Mouse (Mus musculus) 3T3-L1 (cell line): ENCODE measurements at regions not wholly inside any gene's neighbourhood (a gene's known extent, or its start where the extent isn't known, plus 50 kb on each side); places are given as distances from the start of the nearest gene placed in this dataset.

Source experiments
- DNase-seq: peaks from one replicate; pipeline ENCODE4 v3.0.0-alpha.2; 2015; ENCODE audit warnings: low read depth, low spot score

DNA sequence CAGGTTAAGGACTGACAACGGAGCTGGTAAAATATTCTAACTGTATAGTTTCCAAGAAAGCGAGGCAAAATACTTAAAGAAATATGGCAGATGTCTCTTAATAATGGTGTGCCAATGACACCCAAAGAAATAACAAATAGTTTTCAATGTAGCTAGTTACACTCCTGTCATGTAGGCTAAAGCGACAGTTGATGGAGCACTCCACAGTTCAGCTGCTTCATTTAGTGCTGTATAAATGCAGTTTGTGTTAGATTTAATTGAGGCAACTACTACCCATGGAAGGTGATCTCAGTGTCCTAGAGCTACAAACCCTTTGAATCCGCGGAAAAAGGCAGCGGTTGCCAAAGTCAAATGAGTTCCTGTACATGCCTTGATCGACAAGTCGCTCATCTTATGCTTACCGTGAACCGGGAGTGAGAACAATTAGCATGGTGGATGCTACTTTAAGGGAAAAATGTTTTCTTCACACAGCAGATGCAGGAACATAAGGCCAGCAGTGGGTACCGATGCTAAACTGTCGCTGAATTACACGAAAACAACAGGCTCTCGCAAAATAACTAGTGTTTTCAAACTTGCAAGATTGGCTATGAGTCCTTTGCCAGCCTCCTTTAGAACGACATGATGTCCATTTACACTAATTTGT, 961.4 kb downstream of the Mat2b start:
- no peak for DNase-seq

DNA sequence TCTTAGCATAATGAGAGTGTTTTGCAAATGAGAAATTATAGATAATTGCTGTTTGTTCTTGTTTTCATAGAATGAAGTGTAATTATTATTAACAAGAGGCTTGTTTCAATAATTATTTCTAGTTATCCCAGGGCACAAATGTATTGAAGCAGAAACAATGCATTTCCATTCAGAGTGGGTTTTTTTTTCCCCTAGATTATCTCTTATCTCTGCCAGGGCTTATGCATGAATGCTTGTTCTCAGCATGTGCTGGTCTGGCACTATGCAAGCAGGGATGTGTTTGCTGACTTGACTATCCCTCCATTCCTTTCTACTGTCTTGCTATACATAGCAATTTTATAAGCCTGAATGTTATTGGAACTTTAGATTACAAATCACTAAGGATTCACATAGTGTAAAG, 971.4 kb downstream of the Mat2b start:
- no peak for DNase-seq

GRCm38 (mm10) chr11:39678521-39678920, 1016.5 kb downstream of the Mat2b start:
- no peak for DNase-seq

- DNase-seq, result no peak
Measured at GRCm38 (mm10) chr11:39653595-39653994, 1041.4 kb downstream of the Mat2b start.

DNA sequence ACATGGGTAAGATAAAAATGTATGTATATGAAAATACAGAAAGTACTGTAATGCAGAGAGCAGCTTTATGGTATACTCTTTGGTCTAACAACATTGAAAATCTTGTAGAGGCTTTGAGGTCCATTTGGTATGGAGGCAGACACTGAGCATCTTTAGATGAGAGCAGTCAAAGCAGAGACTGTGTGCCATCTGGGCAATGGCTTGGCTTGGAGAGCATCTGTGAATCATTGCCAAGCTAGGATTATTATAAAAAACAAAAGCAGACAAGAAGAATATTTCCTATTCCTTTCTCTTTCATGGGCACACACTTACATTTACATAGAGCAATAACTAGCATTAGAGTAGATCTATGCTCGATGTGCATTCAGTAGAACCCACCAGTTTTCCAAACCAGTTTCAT, 1075.6 kb downstream of the Mat2b start:
- DNase-seq, result no peak

GRCm38 (mm10) chr11:39615843-39616242, 1079.2 kb downstream of the Mat2b start:
- DNase-seq, result no peak

GRCm38 (mm10) chr11:39596479-39596878, 1098.5 kb downstream of the Mat2b start:
- no peak for DNase-seq

DNA sequence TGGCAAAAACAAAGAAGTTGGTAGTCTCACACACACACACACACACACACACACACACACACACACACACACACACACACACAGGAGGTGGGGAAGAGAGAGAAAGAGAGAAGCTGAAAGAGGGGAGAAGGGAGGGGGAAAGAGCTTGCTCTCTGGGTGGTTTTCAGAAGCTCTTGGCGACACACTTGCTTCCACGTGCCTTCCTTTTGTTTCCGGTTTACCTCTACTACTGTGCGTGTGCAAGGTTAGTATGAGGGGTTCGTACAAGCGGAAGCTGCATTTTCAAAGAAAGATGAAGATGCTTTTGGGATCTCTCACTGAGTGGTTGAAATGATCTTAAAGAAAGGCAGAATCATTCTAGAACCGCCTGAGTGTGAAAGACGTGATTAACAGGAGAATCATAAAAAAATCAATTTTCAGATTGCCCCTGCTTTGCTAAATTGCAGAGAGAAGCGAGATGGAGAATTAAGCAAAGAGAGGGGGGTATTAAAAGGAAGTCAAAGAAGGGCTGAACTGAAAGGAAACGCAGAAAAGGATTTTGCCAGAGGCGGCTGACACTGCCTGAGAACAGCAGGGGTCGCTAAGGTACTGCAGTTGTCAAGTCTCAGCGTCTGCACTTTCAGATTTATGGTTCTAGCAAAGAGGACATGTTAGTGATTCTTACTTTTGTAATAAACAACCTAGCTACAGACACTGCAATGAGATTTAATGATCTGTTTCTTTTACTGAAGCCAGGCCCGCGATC, 1106.2 kb downstream of the Mat2b start:
- peak; percentile 73 for DNase-seq

GRCm38 (mm10) chr11:39558287-39558686, 1136.7 kb downstream of the Mat2b start:
- no peak for DNase-seq

- DNase-seq, result no peak
Measured at GRCm38 (mm10) chr11:39550066-39550465, 1144.9 kb downstream of the Mat2b start.

- no peak for DNase-seq
Measured at GRCm38 (mm10) chr11:39524866-39525649, 1169.9 kb downstream of the Mat2b start.

GRCm38 (mm10) chr11:39495253-39495652, 1199.8 kb downstream of the Mat2b start:
- DNase-seq, result no peak

- DNase-seq, result no peak
Measured at GRCm38 (mm10) chr11:39477136-39477535, 1217.9 kb downstream of the Mat2b start.

DNA sequence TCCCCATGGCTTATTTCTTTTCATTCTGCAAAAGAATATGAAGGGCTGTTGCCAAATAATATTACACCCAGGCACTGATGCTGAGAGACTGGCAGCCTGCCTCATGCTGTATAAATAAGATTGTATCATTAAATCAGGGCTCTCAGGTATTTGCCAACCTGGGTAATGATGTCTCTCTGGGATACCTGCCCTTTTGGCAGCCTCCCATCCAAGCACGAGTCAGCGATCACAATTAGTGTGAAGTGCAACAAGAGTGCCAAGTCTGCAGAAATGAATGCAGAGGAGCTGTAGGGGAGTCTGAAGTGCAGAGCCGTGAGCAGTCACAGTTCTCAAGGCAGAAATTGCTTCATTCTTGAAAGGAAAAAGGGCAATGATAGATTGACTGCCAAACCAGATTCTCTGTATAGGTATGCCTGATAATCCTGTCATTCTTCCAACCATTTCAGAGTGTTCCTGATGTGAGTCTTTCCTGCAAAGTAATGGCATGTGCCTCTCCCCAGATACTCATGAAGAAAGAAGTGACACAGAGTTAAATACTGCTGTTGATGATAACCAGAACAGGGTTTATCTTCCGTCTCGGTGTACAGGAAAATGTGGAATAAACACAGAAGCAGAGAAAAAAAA, 1241.6 kb downstream of the Mat2b start:
- DNase-seq, result no peak

DNA sequence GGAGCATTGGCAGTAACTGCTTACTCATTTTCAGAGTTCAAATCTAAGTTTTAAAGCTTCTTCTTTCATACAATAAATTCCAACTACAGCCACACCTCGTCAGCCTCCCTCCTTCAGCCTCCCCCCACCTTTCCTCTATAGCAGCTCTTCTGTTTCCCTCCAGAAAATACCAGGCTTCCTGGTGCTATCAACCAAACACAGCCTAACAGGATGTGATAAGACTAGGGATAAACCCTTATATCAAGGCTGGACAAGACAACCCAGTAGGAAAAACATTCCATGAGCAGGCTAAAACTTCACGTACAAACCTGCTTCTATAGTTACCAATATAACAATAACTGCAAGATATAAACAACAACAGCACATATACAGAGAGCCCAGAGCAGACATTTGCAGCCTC, 1248.6 kb downstream of the Mat2b start:
- no peak for DNase-seq

GRCm38 (mm10) chr11:39411691-39412090, 1283.3 kb downstream of the Mat2b start:
- DNase-seq, result no peak

DNA sequence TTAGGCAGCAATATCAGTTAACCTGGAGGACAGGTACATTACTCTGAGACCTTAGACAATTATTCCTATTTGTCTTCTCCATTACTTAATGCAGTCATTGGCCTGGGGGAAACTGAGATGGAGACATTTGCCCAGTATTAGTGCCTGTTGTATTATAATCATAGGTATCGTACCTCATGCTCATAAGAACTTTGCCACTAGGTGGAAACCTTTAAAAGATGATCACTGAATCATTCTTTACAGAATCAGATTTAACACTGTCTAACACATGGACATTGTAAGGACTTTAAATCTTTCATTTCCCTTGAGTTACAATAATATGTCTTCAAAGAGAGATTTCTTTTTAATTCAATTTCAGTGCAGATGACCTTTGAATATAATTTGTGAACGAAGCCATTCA, 1283.8 kb downstream of the Mat2b start:
- no peak for DNase-seq

GRCm38 (mm10) chr11:39364827-39365226, 1330.2 kb downstream of the Mat2b start:
- DNase-seq, result no peak

- no peak for DNase-seq
Measured at GRCm38 (mm10) chr11:39350616-39351015, 1344.4 kb downstream of the Mat2b start.
